Comparison of ENCODE assay signal across 8 mouse cellular contexts in the genomic region with DNA sequence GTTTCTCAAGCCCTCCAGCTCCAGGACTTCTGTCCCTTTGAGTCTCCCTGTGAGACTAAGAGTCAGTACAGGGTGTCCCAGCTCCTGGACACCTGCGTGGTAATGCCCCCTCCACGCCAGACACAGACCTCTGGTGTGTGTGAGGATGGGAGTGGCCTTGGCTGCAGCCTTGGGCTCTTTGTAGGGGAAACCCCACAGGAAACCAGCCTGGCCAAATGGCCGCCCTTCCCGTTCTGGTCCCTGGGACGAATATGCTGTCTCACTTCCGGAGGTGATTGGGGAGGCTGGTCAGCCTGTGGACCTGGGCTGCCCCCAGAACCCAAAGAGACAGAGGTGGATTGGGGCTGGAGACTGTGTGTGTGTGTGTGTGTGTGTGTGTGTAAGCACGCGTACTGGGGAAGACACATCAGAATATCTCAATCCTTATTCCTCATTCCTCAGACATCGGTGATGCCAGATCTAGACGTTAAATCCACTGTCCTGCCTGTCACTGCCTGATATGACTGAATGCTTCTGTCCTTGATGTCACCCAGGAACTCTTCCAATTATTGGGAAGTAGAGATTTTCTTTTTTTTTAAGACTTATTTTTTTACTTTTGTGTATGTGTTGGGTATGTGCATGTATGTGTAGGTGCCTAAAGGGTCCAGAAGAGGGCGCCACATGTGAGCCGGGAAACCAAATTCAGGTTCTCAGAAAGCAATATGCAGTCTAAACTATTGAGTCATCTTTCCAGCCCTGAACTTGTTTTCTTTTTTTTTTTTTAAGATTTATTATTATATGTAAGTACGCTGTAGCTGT. TPM values are rescaled to one million over a fixed set of nuclear protein-coding genes. Genes with fewer than 3 reads are reported as not detected.
DNase-seq lines count a peak whose midpoint lies in the region; ATAC-seq lines count a peak whose summit lies in the region.

No protein-coding gene starts in this region.

- H3K4me2 ChIP-seq in forebrain, embryonic 12.5 days: peak overlapping the region; percentile 63
- peak overlapping the region; percentile 94 for H3K4me2 ChIP-seq in limb, embryonic 11.5 days (ENCODE audit: low read depth, severe bottlenecking)
- peak overlapping the region; percentile 65 for H3K4me2 ChIP-seq in midbrain, embryonic 12.5 days (replicated peaks)

- no peaks in the 10 kb centered on the region for H3K9me3 ChIP-seq in forebrain, embryonic 12.5 days
- no peaks in the 10 kb centered on the region for H3K9me3 ChIP-seq in limb, embryonic 11.5 days (ENCODE audit: control insufficient read depth, low read length)
- no peaks in the 10 kb centered on the region for H3K9me3 ChIP-seq in midbrain, embryonic 12.5 days

- 0 out of 2 replicates have a peak, but pooled peaks cover 5% of the 10 kb centered on the region for H3K36me3 ChIP-seq in forebrain, embryonic 12.5 days (replicated peaks)
- 0 out of 2 replicates have a peak, but pooled peaks cover 4% of the 10 kb centered on the region for H3K36me3 ChIP-seq in limb, embryonic 11.5 days (ENCODE audit: control insufficient read depth, insufficient read depth, low read length)
- H3K36me3 ChIP-seq in midbrain, embryonic 12.5 days: no peaks in the 10 kb centered on the region

- H3K27me3 ChIP-seq in forebrain, embryonic 12.5 days: peaks cover 22% of the 10 kb centered on the region; the same call in 1 of the 2 replicates
- no peaks in the 10 kb centered on the region for H3K27me3 ChIP-seq in limb, embryonic 11.5 days (ENCODE audit: control insufficient read depth, insufficient read depth, low read length)
- H3K27me3 ChIP-seq in midbrain, embryonic 12.5 days: peaks cover 27% of the 10 kb centered on the region

- 62% methylated on average over 13 of the region's 13 CpGs for WGBS in forebrain, embryonic 12.5 days
- WGBS in limb, embryonic 11.5 days: 51% methylated on average over 13 of the region's 13 CpGs
- 64% methylated on average over 13 of the region's 13 CpGs for WGBS in midbrain, embryonic 12.5 days

- peak overlapping the region; percentile 40 for H3K4me3 ChIP-seq in forebrain, embryonic 12.5 days (replicated peaks)
- peak overlapping the region; percentile 41 for H3K4me3 ChIP-seq in limb, embryonic 11.5 days (ENCODE audit: low read depth, low read length)
- H3K4me3 ChIP-seq in midbrain, embryonic 12.5 days: peak overlapping the region; percentile 37

- peak overlapping the region; percentile 66 for H3K27ac ChIP-seq in forebrain, embryonic 12.5 days
- peak overlapping the region; percentile 83 for H3K27ac ChIP-seq in limb, embryonic 11.5 days (replicated peaks; ENCODE audit: low read depth, low read length)
- peak overlapping the region; percentile 60 for H3K27ac ChIP-seq in midbrain, embryonic 12.5 days (replicated peaks)

- H3K4me1 ChIP-seq in forebrain, embryonic 12.5 days: peaks cover 58% of the 10 kb centered on the region
- H3K4me1 ChIP-seq in limb, embryonic 11.5 days (ENCODE audit: control insufficient read depth, insufficient read depth, low read length): peaks cover 43% of the 10 kb centered on the region
- peaks cover 62% of the 10 kb centered on the region for H3K4me1 ChIP-seq in midbrain, embryonic 12.5 days

- ATAC-seq in forebrain, embryonic 12.5 days (ENCODE audit: low FRiP score): no peak
- no peak for ATAC-seq in limb, embryonic 11.5 days (ENCODE audit: insufficient number of reproducible peaks, low FRiP score, low TSS enrichment, low read depth)
- no peak for ATAC-seq in midbrain, embryonic 12.5 days (ENCODE audit: low FRiP score, low read depth)

- peak; percentile 37 for DNase-seq in A20 (ENCODE audit: low read depth, low spot score)
- peak; percentile 74 for DNase-seq in NIH3T3 (ENCODE audit: low read depth)
- peak; percentile 85 for DNase-seq in heart, postnatal 4 days
- DNase-seq in limb, embryonic 11.5 days (ENCODE audit: low spot score): peak; percentile 51
- peak; percentile 62 for DNase-seq in thymus, postnatal 4 days
- DNase-seq in right cerebral cortex, postnatal 4 days: no peak

- H3K9ac ChIP-seq in forebrain, embryonic 12.5 days: peak overlapping the region; percentile 58
- peak overlapping the region; percentile 70 for H3K9ac ChIP-seq in limb, embryonic 11.5 days (ENCODE audit: low read length)
- H3K9ac ChIP-seq in midbrain, embryonic 12.5 days (replicated peaks): peak overlapping the region; percentile 45

RNA-seq across cellular contexts. Expression of a gene that starts 19.2 kb away (rescaled TPM):
- 5.9 and 6.0 TPM in 2 replicates for polyA plus RNA-seq in forebrain, embryonic 12.5 days (2016; fragmentation: Nextera tagmentation; extraction: Ambion mirVana)
- total RNA-seq in heart, postnatal 4 days (2021): 1 to 10 TPM; 3.6 to 4.3 TPM
- polyA plus RNA-seq in limb, embryonic 11.5 days (2014; fragmentation: Nextera tagmentation; extraction: Ambion mirVana): 4.3 and 4.9 TPM in 2 replicates
- 4.5 and 8.3 TPM in 2 replicates for polyA plus RNA-seq in midbrain, embryonic 12.5 days (2016; fragmentation: Nextera tagmentation; extraction: Ambion mirVana)

RNA-seq across cellular contexts. Expression of a gene that starts 32.7 kb away (rescaled TPM):
- 47.7 and 53.4 TPM in 2 replicates for polyA plus RNA-seq in forebrain, embryonic 12.5 days (2016; fragmentation: Nextera tagmentation; extraction: Ambion mirVana)
- 10 to 100 TPM; 12.8 to 13.8 TPM for total RNA-seq in heart, postnatal 4 days (2021)
- 23.9 and 24.5 TPM in 2 replicates for polyA plus RNA-seq in limb, embryonic 11.5 days (2014; fragmentation: Nextera tagmentation; extraction: Ambion mirVana)
- 55.3 and 55.7 TPM in 2 replicates for polyA plus RNA-seq in midbrain, embryonic 12.5 days (2016; fragmentation: Nextera tagmentation; extraction: Ambion mirVana)

RNA-seq across cellular contexts. Expression of a gene that starts 45.3 kb away (rescaled TPM):
- polyA plus RNA-seq in forebrain, embryonic 12.5 days (2016; fragmentation: Nextera tagmentation; extraction: Ambion mirVana): 267 and 271 TPM in 2 replicates
- 100 to 1,000 TPM; 218 to 233 TPM for total RNA-seq in heart, postnatal 4 days (2021)
- 361 and 375 TPM in 2 replicates for polyA plus RNA-seq in limb, embryonic 11.5 days (2014; fragmentation: Nextera tagmentation; extraction: Ambion mirVana)
- polyA plus RNA-seq in midbrain, embryonic 12.5 days (2016; fragmentation: Nextera tagmentation; extraction: Ambion mirVana): 268 TPM in 2 replicates

RNA-seq across cellular contexts. Expression of a gene that starts 53.0 kb away (rescaled TPM):
- polyA plus RNA-seq in forebrain, embryonic 12.5 days (2016; fragmentation: Nextera tagmentation; extraction: Ambion mirVana): 49.1 and 60.1 TPM in 2 replicates
- 10 to 100 TPM; 14.4 to 19.2 TPM for total RNA-seq in heart, postnatal 4 days (2021)
- polyA plus RNA-seq in limb, embryonic 11.5 days (2014; fragmentation: Nextera tagmentation; extraction: Ambion mirVana): 56.0 and 61.4 TPM in 2 replicates
- polyA plus RNA-seq in midbrain, embryonic 12.5 days (2016; fragmentation: Nextera tagmentation; extraction: Ambion mirVana): 61.0 and 63.6 TPM in 2 replicates

RNA-seq across cellular contexts. Expression of a gene that starts 56.3 kb away (rescaled TPM):
- 2.1 and 2.3 TPM in 2 replicates for polyA plus RNA-seq in forebrain, embryonic 12.5 days (2016; fragmentation: Nextera tagmentation; extraction: Ambion mirVana)
- total RNA-seq in heart, postnatal 4 days (2021): under 1 TPM; 0.38 to 0.60 TPM
- 0.61 and 0.89 TPM in 2 replicates for polyA plus RNA-seq in limb, embryonic 11.5 days (2014; fragmentation: Nextera tagmentation; extraction: Ambion mirVana)
- 2.4 TPM in 2 replicates for polyA plus RNA-seq in midbrain, embryonic 12.5 days (2016; fragmentation: Nextera tagmentation; extraction: Ambion mirVana)
